Mouse (Mus musculus): ENCODE data around the gene Fdxr. TPM values are rescaled to one million over a fixed set of nuclear protein-coding genes. Genes with fewer than 3 reads are reported as not detected.

The Fdxr gene
- polyA plus RNA-seq, 2 experiments: 12.3 to 13.7 TPM

DNA sequence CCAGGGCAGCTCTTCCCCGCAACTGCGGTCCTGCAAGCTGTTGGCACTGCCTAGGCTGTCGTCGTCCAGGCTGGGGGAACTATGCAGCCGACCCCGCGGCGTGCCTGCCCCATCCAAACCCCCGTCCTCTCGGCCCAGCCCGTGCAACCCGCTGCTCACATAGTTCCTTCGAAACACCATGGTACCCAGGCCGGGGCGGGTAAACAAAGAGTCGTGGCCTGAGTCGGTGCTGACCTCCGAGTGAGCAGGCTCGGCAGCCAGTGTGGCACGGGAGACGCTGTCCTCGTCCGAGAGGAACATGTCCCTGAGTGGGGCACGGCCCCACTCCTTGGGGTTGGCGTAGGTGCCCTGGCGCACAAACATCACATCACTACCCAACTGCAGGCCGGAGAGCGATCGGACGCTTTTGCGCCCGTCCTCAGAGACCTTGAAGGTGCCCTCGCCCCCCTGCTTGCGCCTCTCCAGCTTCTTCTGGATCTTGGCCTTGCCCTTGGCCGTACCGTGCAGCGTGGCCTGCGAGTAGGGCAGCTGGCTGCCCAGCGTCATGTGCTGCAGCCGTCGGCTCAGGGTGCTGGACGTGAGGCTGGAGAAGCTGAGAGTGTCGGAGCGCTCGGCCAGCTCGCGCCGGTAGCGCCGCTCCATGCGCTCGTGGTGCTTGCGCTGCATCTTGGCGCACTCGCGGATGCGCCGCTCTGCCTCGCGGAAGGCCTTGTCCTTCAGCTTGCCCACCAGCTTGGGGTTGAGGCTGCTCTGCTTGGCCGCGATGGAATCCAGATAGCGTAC is 41.6 kb upstream of the Fdxr start:
- H3K36me3 ChIP-seq (replicated peaks; ENCODE audit: control insufficient read depth, insufficient read depth, low read depth): no peaks in the 10 kb centered on the region

DNA sequence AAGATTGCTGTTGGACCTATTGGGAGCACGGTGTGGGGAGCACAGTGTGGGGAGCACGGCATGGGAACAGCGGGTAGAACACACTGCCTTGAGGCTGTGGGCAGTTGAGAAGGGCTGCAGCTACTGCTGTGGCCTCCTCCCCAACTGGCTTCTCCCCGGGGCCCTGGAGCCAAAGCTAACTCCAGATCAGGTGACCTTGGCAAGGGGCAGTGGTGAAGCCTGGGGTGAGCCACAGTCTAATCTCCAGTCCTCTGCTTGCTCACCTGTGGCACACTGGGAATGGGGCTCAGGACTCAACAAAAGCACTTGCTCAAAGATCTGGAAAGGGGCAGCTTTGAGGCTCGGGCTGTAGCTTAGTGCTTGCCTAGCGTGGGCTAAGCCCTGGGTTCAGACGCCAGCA is 40.4 kb upstream of the Fdxr start:
- TF ChIP-seq EP300 (IDR thresholded peaks at IDR 0.05; ENCODE audit: low read depth) (no peak), CTCF (IDR thresholded peaks at IDR 0.05; ENCODE audit: low read depth) (no peak)
- H3K4me2 ChIP-seq (ENCODE audit: low read depth): no peak overlapping the region
- no peaks in the 10 kb centered on the region for H3K36me3 ChIP-seq (replicated peaks; ENCODE audit: control insufficient read depth, insufficient read depth, low read depth)
- H3K9ac ChIP-seq (replicated peaks): no peak overlapping the region
- DNase-seq (ENCODE audit: low read depth in 3 of 3, low spot score in 3 of 3): no peak
- 39% methylated on average over 7 of the region's 7 CpGs for whole genome bisulfite sequencing (ENCODE audit: insufficient replicate concordance)
- ATAC-seq (ENCODE audit: insufficient read depth): no peak
- H3K27ac ChIP-seq: no peak overlapping the region
- H3K9me3 ChIP-seq (ENCODE audit: control insufficient read depth, low read length): no peaks in the 10 kb centered on the region
- no peak overlapping the region for H3K4me3 ChIP-seq (ENCODE audit: insufficient read depth in 1 of 2, low read depth in 2 of 2, low read length in 2 of 2)
- peaks cover 53% of the 10 kb centered on the region for H3K27me3 ChIP-seq (ENCODE audit: control insufficient read depth, insufficient read depth, low read length)
- H3K4me1 ChIP-seq (replicated peaks; ENCODE audit: control insufficient read depth in 2 of 2, insufficient read depth in 2 of 2, low read length in 1 of 2): no peaks in the 10 kb centered on the region

More for the DNA sequence above, 41.6 kb upstream of the Fdxr start:
- TF ChIP-seq EP300 (IDR thresholded peaks at IDR 0.05; ENCODE audit: low read depth) (no peak), CTCF (IDR thresholded peaks at IDR 0.05; ENCODE audit: low read depth) (no peak)
- no peak overlapping the region for H3K9ac ChIP-seq (replicated peaks)
- WGBS (ENCODE audit: insufficient replicate concordance): 6% methylated on average over 63 of the region's 63 CpGs
- DNase-seq (ENCODE audit: low read depth in 3 of 3, low spot score in 3 of 3): no peak
- H3K4me2 ChIP-seq (ENCODE audit: low read depth): no peak overlapping the region
- no peaks in the 10 kb centered on the region for H3K4me1 ChIP-seq (replicated peaks; ENCODE audit: control insufficient read depth in 2 of 2, insufficient read depth in 2 of 2, low read length in 1 of 2)
- H3K27me3 ChIP-seq (ENCODE audit: control insufficient read depth, insufficient read depth, low read length): peaks cover 65% of the 10 kb centered on the region
- no peak overlapping the region for H3K4me3 ChIP-seq (ENCODE audit: insufficient read depth in 1 of 2, low read depth in 2 of 2, low read length in 2 of 2)
- H3K9me3 ChIP-seq (ENCODE audit: control insufficient read depth, low read length): no peaks in the 10 kb centered on the region
- ATAC-seq (ENCODE audit: insufficient read depth): no peak
- H3K27ac ChIP-seq: no peak overlapping the region

DNA sequence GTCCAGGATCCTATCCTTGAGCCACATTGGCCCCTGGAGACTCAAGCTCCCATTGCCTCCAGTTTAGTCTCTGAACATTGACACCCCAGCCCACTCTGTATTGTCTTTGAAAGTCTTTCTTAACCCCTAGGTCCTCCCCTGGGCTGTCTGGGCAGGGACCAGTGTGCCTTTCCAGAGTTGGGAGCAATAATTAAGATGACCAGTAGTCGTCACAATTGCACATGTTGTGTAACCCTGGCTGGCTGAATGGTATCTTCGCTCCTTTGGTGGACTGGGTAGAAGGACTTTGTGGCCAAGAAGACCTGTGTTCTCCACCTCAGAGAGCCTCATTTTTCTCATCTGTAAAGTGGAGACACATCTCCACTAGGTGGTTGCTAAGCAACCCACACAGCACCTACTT is 37.4 kb upstream of the Fdxr start:
- Histone ChIP-seq H3K4me1 (replicated peaks; ENCODE audit: control insufficient read depth in 2 of 2, insufficient read depth in 2 of 2, low read length in 1 of 2) (no peaks in the 10 kb centered on the region), H3K4me2 (ENCODE audit: low read depth) (no peak overlapping the region), H3K36me3 (replicated peaks; ENCODE audit: control insufficient read depth, insufficient read depth, low read depth) (no peaks in the 10 kb centered on the region), H3K9ac (replicated peaks) (no peak overlapping the region), H3K27ac (no peak overlapping the region), H3K4me3 (ENCODE audit: insufficient read depth in 1 of 2, low read depth in 2 of 2, low read length in 2 of 2) (no peak overlapping the region), H3K27me3 (ENCODE audit: control insufficient read depth, insufficient read depth, low read length) (peaks cover 27% of the 10 kb centered on the region), H3K9me3 (ENCODE audit: control insufficient read depth, low read length) (no peaks in the 10 kb centered on the region)
- WGBS (ENCODE audit: insufficient replicate concordance): 22% methylated on average over 2 of the region's 2 CpGs
- no peak for ATAC-seq (ENCODE audit: insufficient read depth)
- TF ChIP-seq EP300 (IDR thresholded peaks at IDR 0.05; ENCODE audit: low read depth): no peak
- TF ChIP-seq CTCF (IDR thresholded peaks at IDR 0.05; ENCODE audit: low read depth): peak; percentile 32
- no peak for DNase-seq (ENCODE audit: low read depth in 3 of 3, low spot score in 3 of 3)

DNA sequence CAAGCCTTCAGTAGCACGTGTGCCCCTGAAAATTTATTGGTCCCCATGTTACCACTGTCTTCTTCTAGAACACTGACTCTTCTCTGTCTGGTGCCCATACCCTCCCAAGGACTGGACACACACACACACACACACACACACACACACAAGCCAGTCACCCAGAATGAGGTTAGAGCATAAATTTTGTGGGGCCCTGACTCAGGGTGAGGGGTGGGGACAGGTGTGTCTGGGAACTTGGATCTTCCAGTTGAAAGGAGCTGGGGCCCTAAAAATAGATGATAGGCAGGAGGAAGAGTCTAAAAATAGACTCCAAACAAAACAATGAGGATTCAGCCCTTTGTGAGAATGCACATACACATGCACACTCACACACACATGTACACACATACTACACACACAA is 31.9 kb upstream of the Fdxr start:
- DNase-seq (ENCODE audit: low read depth in 3 of 3, low spot score in 3 of 3) (no peak), ATAC-seq (ENCODE audit: insufficient read depth) (no peak)
- TF ChIP-seq CTCF (IDR thresholded peaks at IDR 0.05; ENCODE audit: low read depth) (no peak), EP300 (IDR thresholded peaks at IDR 0.05; ENCODE audit: low read depth) (no peak)
- Histone ChIP-seq H3K27ac (no peak overlapping the region), H3K4me1 (replicated peaks; ENCODE audit: control insufficient read depth in 2 of 2, insufficient read depth in 2 of 2, low read length in 1 of 2) (no peaks in the 10 kb centered on the region), H3K36me3 (replicated peaks; ENCODE audit: control insufficient read depth, insufficient read depth, low read depth) (no peaks in the 10 kb centered on the region), H3K9me3 (ENCODE audit: control insufficient read depth, low read length) (no peaks in the 10 kb centered on the region), H3K4me3 (ENCODE audit: insufficient read depth in 1 of 2, low read depth in 2 of 2, low read length in 2 of 2) (no peak overlapping the region), H3K9ac (replicated peaks) (no peak overlapping the region), H3K27me3 (ENCODE audit: control insufficient read depth, insufficient read depth, low read length) (no peaks in the 10 kb centered on the region), H3K4me2 (ENCODE audit: low read depth) (no peak overlapping the region)
- WGBS (ENCODE audit: insufficient replicate concordance): 29% methylated on average over 1 of the region's 1 CpGs

DNA sequence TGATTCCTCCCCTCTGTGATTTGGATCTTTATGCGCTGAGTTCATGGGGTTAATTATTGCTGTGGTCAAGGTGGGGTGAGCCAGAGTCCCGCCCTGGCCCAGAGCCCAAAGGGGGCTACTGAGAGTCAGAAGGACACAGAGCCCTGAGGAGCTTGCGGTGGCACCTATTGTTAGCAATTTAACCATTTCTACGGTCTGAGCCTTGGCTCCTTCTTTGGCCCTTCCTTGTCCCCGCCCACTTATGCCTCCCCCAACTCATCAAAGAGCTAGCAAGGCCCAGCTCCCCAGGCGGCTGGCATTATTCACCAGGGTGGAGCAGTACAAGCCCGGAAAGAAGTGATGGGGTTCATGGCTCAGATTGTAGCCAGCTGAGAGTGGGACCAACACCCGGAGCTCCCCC is 30.0 kb upstream of the Fdxr start, which contains the start of gene Otop2:
Otop2 (plus strand) TSS at position 301 of the 400 bp plus-strand sequence.
- WGBS (ENCODE audit: insufficient replicate concordance): 31% methylated on average over 8 of the region's 8 CpGs
- H3K4me3 ChIP-seq (ENCODE audit: insufficient read depth in 1 of 2, low read depth in 2 of 2, low read length in 2 of 2): no peak within 1 kb of the TSS

More for the DNA sequence above, 30.0 kb upstream of the Fdxr start, which contains the start of gene Otop2:
- no peak within 1 kb of the TSS for H3K27ac ChIP-seq
- no peaks in the 10 kb centered on the region for H3K36me3 ChIP-seq (replicated peaks; ENCODE audit: control insufficient read depth, insufficient read depth, low read depth)
- DNase-seq (ENCODE audit: low read depth in 3 of 3, low spot score in 3 of 3) (no peak), ATAC-seq (ENCODE audit: insufficient read depth) (no peak)
- H3K4me2 ChIP-seq (ENCODE audit: low read depth): no peak within 1 kb of the TSS
- no peak for TF ChIP-seq CTCF (IDR thresholded peaks at IDR 0.05; ENCODE audit: low read depth)
- TF ChIP-seq EP300 (IDR thresholded peaks at IDR 0.05; ENCODE audit: low read depth): no peak
- H3K9me3 ChIP-seq (ENCODE audit: control insufficient read depth, low read length): no peaks in the 10 kb centered on the region
- no peaks in the 10 kb centered on the region for H3K4me1 ChIP-seq (replicated peaks; ENCODE audit: control insufficient read depth in 2 of 2, insufficient read depth in 2 of 2, low read length in 1 of 2)
- H3K9ac ChIP-seq (replicated peaks): no peak within 1 kb of the TSS
- no peaks in the 10 kb centered on the region for H3K27me3 ChIP-seq (ENCODE audit: control insufficient read depth, insufficient read depth, low read length)

Measured in liver, embryonic 14.5 days (tissue).